Mouse (Mus musculus) Muller cell, postnatal 12 days (primary cell): ENCODE measurements around the gene Cryba2.

ENCODE experiments used
- DNase-seq: peaks from one replicate; pipeline ENCODE4 v3.0.0-alpha.2; 2015; ENCODE audit errors: inconsistent ontology term

Gene Cryba2

DNA sequence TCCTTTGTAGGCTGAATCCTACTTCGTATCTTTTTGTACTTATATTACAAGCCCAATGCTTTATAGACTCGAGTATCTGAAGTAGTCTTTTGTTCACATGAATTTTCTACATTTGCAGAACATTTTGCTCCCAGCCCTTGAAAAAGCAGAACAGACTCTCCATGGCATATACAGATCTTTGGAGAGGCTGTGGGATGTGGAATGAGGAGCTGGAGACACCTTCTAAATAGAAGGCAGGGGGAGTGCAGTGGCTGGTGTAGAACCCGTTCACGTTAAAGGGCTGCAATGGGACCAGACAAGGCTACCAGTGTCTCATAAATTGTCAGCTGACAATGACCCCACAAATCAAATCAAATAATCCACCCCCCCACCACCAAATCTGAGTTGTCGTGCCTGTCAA is 44.0 kb downstream of the Cryba2 start:
- no peak for DNase-seq

GRCm38 (mm10) chr1:74846341-74846740 is 46.6 kb downstream of the Cryba2 start:
- DNase-seq: no peak

GRCm38 (mm10) chr1:74843090-74843489 is 49.9 kb downstream of the Cryba2 start:
- DNase-seq: no peak
